Mouse (Mus musculus) midbrain, postnatal 0 days (tissue): ENCODE data around the gene Spcs3. TPM values are rescaled to one million over a fixed set of nuclear protein-coding genes. Genes with fewer than 3 reads are reported as not detected.

Source experiments
- ATAC-seq: fragments of 200-750 bp; cut with Nextera tagmentation; 2 replicates; pipeline ENCODE4 v1.8.0; 2017; ENCODE audit warnings: moderate number of reproducible peaks, mild to moderate bottlenecking, moderate TSS enrichment, moderate library complexity; ENCODE audit not compliant: low FRiP score
- DNase-seq: peaks from one replicate; pipeline ENCODE4 v3.0.0-alpha.2; 2015; ENCODE audit warnings: low spot score
- H3K27ac ChIP-seq: fragments of 300-500 bp; sonication (generic); 2 replicates; pipeline ENCODE4 v1.5.1; 2014; ENCODE audit warnings: low read depth, mild to moderate bottlenecking, low read length, mixed read lengths
- H3K27me3 ChIP-seq: fragments of 300-500 bp; sonication (generic); 2 replicates; pipeline ENCODE4 v1.6.1; 2014; ENCODE audit warnings: low read length, control low read depth, mixed read lengths; ENCODE audit not compliant: insufficient read depth
- H3K36me3 ChIP-seq: fragments of 300-500 bp; sonication (generic); 2 replicates; pipeline ENCODE4 v1.6.1; 2014; ENCODE audit warnings: low read length, control low read depth, mixed read lengths; ENCODE audit not compliant: insufficient read depth
- H3K4me1 ChIP-seq: fragments of 300-500 bp; sonication (generic); 2 replicates; pipeline ENCODE4 v1.6.1; 2014; ENCODE audit warnings: mild to moderate bottlenecking, control low read depth, antibody characterized with exemption, low read length, mixed read lengths; ENCODE audit not compliant: insufficient read depth
- H3K4me2 ChIP-seq: fragments of 300-500 bp; sonication (generic); 2 replicates; pipeline ENCODE4 v1.6.1; 2014; ENCODE audit warnings: low read depth, mild to moderate bottlenecking, low read length, mixed read lengths; ENCODE audit not compliant: poor library complexity, severe bottlenecking
- H3K4me3 ChIP-seq: fragments of 300-500 bp; sonication (generic); 2 replicates; pipeline ENCODE4 v1.5.1; 2014; ENCODE audit warnings: low read depth, mild to moderate bottlenecking, low read length, moderate library complexity
- H3K9ac ChIP-seq: fragments of 300-500 bp; sonication (generic); replicated peaks from 2 replicates; pipeline ENCODE4 v1.6.1; 2014; ENCODE audit warnings: mild to moderate bottlenecking, low read length, moderate library complexity, mixed read lengths; ENCODE audit not compliant: poor library complexity, severe bottlenecking
- H3K9me3 ChIP-seq: fragments of 300-500 bp; sonication (generic); 2 replicates; pipeline ENCODE4 v1.6.1; 2016; ENCODE audit warnings: low read length, control low read depth
- CTCF ChIP-seq: IDR thresholded peaks from 2 replicates; pipeline ENCODE4 v1.5.1; 2016; ENCODE audit warnings: antibody characterized with exemption, mild to moderate bottlenecking
- WGBS: fragments of 180-500 bp; shearing (Covaris S2); extraction: QIAGEN DNeasy Blood & Tissue Kit; methylation state at CpG from one replicate; pipeline ENCODE4 v1.1.7; 2014; 5-methylcytosine and 5-hydroxymethylcytosine counted together
- polyA plus RNA-seq: library from polyadenylated mRNA; unstranded; fragments of >200 nt; fragmentation: Nextera tagmentation; extraction: Ambion mirVana; gene quantifications from 2 replicates; pipeline ENCODE4 v1.2.1, GENCODE M21; 2015
- total RNA-seq: library from RNA; depleted of rRNA; stranded (reverse); fragments of >200 nt; gene quantifications from 2 replicates; pipeline ENCODE4 v1.2.3, GENCODE M21; 2014

Gene Spcs3
- total and polyA plus RNA-seq, 2 experiments from 2014 or later, result 31.8 to 33.9 TPM

GRCm38 (mm10) chr8:54503104-54503503 is 26.7 kb downstream of the Spcs3 start:
- Histone ChIP-seq H3K27ac (no peak overlapping the region), H3K36me3 (no peaks in the 10 kb centered on the region), H3K27me3 (no peaks in the 10 kb centered on the region), H3K4me2 (no peak overlapping the region), H3K4me3 (no peak overlapping the region), H3K4me1 (no peaks in the 10 kb centered on the region), H3K9me3 (no peaks in the 10 kb centered on the region), H3K9ac (no peak overlapping the region)
- DNase-seq (no peak), ATAC-seq (no peak)
- WGBS, result 57% methylated on average over 7 of the region's 7 CpGs
- no peak for TF ChIP-seq CTCF

DNA sequence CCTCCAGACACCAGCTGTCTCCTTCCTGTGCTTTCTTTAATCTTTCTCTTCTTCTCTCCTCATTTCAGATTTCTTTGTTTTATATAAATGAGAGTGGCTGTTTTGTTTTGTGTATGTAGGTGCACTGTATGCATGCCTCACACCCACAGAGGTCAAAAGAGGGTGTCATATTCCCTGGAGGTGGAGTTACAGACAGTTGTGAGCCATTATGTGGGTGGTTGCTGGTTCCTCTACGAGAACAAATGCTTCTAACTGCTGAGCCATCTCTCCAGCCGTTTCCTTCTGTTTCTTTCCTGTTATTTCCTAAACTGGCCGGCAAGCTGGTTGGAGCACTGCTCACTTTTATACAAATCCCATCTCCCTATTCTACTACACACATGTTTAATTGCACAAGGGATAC is 35.9 kb downstream of the Spcs3 start:
- H3K4me3 ChIP-seq, result no peak overlapping the region
- no peak for DNase-seq
- H3K9me3 ChIP-seq, result no peaks in the 10 kb centered on the region
- no peaks in the 10 kb centered on the region for H3K36me3 ChIP-seq
- 64% methylated on average over 3 of the region's 3 CpGs for WGBS
- H3K4me1 ChIP-seq, result no peaks in the 10 kb centered on the region
- no peak overlapping the region for H3K27ac ChIP-seq
- no peak overlapping the region for H3K4me2 ChIP-seq
- no peak overlapping the region for H3K9ac ChIP-seq
- TF ChIP-seq CTCF, result no peak
- no peak for ATAC-seq
- no peaks in the 10 kb centered on the region for H3K27me3 ChIP-seq

DNA sequence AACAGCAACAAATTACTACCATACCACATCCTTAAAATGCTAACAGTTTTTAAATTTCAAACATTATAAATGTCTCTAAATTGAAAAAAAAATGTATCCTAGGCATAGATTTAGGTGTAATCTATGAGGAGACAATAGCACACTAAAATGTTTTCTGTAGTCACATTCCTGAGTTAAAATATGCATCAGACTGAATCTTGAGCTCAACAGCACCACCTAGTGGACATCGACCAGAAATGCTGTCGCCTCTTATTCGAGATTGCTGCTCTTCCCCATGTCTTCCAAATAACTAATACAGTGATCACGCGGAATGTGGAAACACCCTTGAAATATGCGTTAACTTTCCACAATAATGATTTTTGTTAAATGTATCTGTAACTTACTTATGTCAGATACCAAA is 36.7 kb downstream of the Spcs3 start:
- Histone ChIP-seq H3K36me3 (no peaks in the 10 kb centered on the region), H3K4me1 (no peaks in the 10 kb centered on the region), H3K4me3 (no peak overlapping the region), H3K27ac (no peak overlapping the region), H3K9me3 (no peaks in the 10 kb centered on the region), H3K27me3 (no peaks in the 10 kb centered on the region), H3K4me2 (no peak overlapping the region), H3K9ac (no peak overlapping the region)
- DNase-seq (peak; percentile 87), ATAC-seq (no peak)
- TF ChIP-seq CTCF, result peak; percentile 94
- WGBS, result 14% methylated on average over 6 of the region's 6 CpGs

DNA sequence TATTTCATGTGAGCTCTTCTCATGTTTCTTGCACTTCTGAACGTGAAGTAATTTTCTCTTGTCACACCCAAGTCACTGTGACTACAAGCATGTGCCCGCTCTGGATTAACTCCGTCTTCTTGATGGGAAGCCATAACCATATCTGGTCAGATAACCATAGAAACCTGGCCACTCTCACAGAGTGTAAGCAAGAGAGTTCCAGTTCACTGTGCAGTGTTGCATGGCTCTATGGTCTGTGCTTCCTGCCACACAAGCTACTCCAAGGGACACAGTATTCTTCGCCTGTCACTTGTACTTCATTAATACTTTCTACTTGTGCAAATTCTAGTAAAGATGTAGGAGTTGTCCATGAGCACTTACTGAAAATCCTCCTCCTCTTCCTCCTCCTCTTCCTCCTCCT is 37.9 kb downstream of the Spcs3 start:
- no peak for TF ChIP-seq CTCF

DNA sequence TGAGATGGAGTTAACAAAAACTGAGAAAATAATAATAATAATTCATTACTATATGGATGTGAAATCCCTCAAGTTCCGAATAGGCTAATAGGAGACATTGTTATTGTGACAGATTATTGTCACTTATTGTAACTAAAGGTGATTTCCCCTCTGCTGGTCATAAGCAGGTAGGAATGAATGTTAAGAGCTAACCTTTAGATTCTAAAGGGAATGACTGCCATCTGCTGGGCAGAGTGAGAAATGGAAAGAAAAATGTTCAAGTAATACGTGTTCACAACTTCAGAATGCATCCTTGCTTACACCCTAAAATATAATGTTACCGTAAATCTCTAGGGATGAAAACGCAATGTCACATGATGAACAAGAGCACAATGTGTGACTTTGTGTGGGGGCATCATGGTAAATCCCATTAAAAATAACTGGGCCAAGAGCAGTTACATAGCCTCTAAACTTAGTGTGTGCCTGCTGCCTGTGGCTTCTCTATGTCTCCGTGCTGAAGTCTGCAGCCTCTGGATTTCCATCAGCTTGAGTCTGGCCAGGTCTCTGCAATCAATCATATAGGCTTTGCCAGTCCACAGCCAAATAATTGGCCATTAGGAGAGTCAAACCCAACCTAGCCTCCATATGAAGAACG is 38.6 kb downstream of the Spcs3 start:
- H3K9ac ChIP-seq, result no peak overlapping the region
- no peak overlapping the region for H3K27ac ChIP-seq
- no peaks in the 10 kb centered on the region for H3K4me1 ChIP-seq
- DNase-seq (peak; percentile 91), ATAC-seq (peak; percentile 49; the same call in 1 of the 2 replicates)
- H3K9me3 ChIP-seq, result no peaks in the 10 kb centered on the region
- H3K36me3 ChIP-seq, result no peaks in the 10 kb centered on the region
- H3K4me3 ChIP-seq, result no peak overlapping the region
- H3K27me3 ChIP-seq, result no peaks in the 10 kb centered on the region
- TF ChIP-seq CTCF, result peak; percentile 98
- no peak overlapping the region for H3K4me2 ChIP-seq
- WGBS, result 27% methylated on average over 6 of the region's 6 CpGs

More for the DNA sequence above, 37.9 kb downstream of the Spcs3 start:
- Histone ChIP-seq H3K4me3 (no peak overlapping the region), H3K4me1 (no peaks in the 10 kb centered on the region), H3K27me3 (no peaks in the 10 kb centered on the region), H3K27ac (no peak overlapping the region), H3K4me2 (no peak overlapping the region), H3K9ac (no peak overlapping the region), H3K9me3 (no peaks in the 10 kb centered on the region), H3K36me3 (no peaks in the 10 kb centered on the region)
- no peak for ATAC-seq
- WGBS, result 85% methylated on average over 4 of the region's 4 CpGs
- no peak for DNase-seq

- H3K4me3 ChIP-seq, result no peak overlapping the region
- H3K4me1 ChIP-seq, result no peaks in the 10 kb centered on the region
- H3K27me3 ChIP-seq, result no peaks in the 10 kb centered on the region
- no peaks in the 10 kb centered on the region for H3K36me3 ChIP-seq
- H3K9me3 ChIP-seq, result no peaks in the 10 kb centered on the region
- no peak for TF ChIP-seq CTCF
- 82% methylated on average over 4 of the region's 4 CpGs for WGBS
- ATAC-seq (no peak), DNase-seq (no peak)
- H3K4me2 ChIP-seq, result no peak overlapping the region
- H3K9ac ChIP-seq, result no peak overlapping the region
- no peak overlapping the region for H3K27ac ChIP-seq
Observed at GRCm38 (mm10) chr8:54488437-54488836, 41.4 kb downstream of the Spcs3 start.
